Mouse (Mus musculus): ENCODE results near the gene Bicral. TPM values are rescaled to one million over a fixed set of nuclear protein-coding genes. Genes with fewer than 3 reads are reported as not detected.
"Not testable (repeated sequence)": the region's sequence is repeated elsewhere in the genome, so short reads cannot be mapped to it uniquely, and the experiment has no call there.

Bicral gene
- polyA plus RNA-seq, 1 experiment = 1.8 TPM

- TF ChIP-seq GATA1 (IDR thresholded peaks at IDR 0.05; ENCODE audit: borderline replicate concordance, low read length) (no peak), FLI1 (IDR thresholded peaks at IDR 0.05; ENCODE audit: low read length) (no peak)
- Histone ChIP-seq H3K9me3 (no peaks in the 10 kb centered on the region), H3K4me3 (replicated peaks) (peak overlapping the region; percentile 98), H3K4me1 (peaks cover 44% of the 10 kb centered on the region), H3K36me3 (replicated peaks; ENCODE audit: low read length) (peaks cover 26% of the 10 kb centered on the region), H3K27me3 (replicated peaks) (no peaks in the 10 kb centered on the region)
Observed at GRCm38 (mm10) chr17:46772038-46772403, 86.3 kb downstream of the Bicral start.

GRCm38 (mm10) chr17:46771616-46772015 is 86.7 kb downstream of the Bicral start:
- Histone ChIP-seq H3K36me3 (replicated peaks; ENCODE audit: low read length) (peaks cover 26% of the 10 kb centered on the region), H3K27me3 (replicated peaks) (no peaks in the 10 kb centered on the region), H3K4me1 (peaks cover 44% of the 10 kb centered on the region), H3K9me3 (no peaks in the 10 kb centered on the region), H3K4me3 (replicated peaks) (peak overlapping the region; percentile 98)
- no peak for TF ChIP-seq FLI1 (IDR thresholded peaks at IDR 0.05; ENCODE audit: low read length)
- no peak for TF ChIP-seq GATA1 (IDR thresholded peaks at IDR 0.05; ENCODE audit: borderline replicate concordance, low read length)

- Histone ChIP-seq H3K9me3 (no peaks in the 10 kb centered on the region), H3K4me3 (replicated peaks) (no peak overlapping the region), H3K27me3 (replicated peaks) (no peaks in the 10 kb centered on the region), H3K4me1 (peaks cover 45% of the 10 kb centered on the region), H3K36me3 (replicated peaks; ENCODE audit: low read length) (peaks cover 22% of the 10 kb centered on the region)
- TF ChIP-seq GATA1 (IDR thresholded peaks at IDR 0.05; ENCODE audit: borderline replicate concordance, low read length) (no peak), FLI1 (IDR thresholded peaks at IDR 0.05; ENCODE audit: low read length) (no peak)
Observed at GRCm38 (mm10) chr17:46771025-46771424, 87.3 kb downstream of the Bicral start.

DNA sequence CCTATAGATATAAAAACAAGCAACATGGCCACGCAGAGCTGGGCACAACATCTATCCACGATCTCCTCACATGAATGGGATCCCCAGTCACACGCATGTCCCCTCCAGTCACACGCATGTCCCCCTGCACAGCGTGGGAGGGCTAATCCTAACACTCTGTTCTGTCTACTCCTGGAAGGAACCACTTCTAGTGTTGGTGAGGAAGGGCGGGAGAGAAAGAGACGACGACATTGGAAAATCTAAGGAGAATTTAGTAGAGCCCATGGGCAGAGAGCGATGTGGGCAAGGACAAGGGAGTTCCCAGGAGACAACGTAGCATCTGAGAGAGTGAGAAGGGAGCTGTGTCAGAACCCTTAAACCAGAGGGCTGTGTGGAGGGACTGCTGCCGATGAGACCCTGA is 87.7 kb downstream of the Bicral start:
- no peaks in the 10 kb centered on the region for H3K27me3 ChIP-seq (replicated peaks)
- no peaks in the 10 kb centered on the region for H3K9me3 ChIP-seq
- H3K4me1 ChIP-seq = peaks cover 48% of the 10 kb centered on the region
- H3K4me3 ChIP-seq (replicated peaks) = no peak overlapping the region
- TF ChIP-seq GATA1 (IDR thresholded peaks at IDR 0.05; ENCODE audit: borderline replicate concordance, low read length) = no peak
- no peak for TF ChIP-seq FLI1 (IDR thresholded peaks at IDR 0.05; ENCODE audit: low read length)
- H3K36me3 ChIP-seq (replicated peaks; ENCODE audit: low read length) = peaks cover 17% of the 10 kb centered on the region

- Histone ChIP-seq H3K36me3 (replicated peaks; ENCODE audit: low read length) (no peaks in the 10 kb centered on the region), H3K4me1 (peaks cover 27% of the 10 kb centered on the region), H3K27me3 (replicated peaks) (peaks cover 6% of the 10 kb centered on the region), H3K9me3 (no peaks in the 10 kb centered on the region), H3K4me3 (replicated peaks) (no peak overlapping the region)
- TF ChIP-seq FLI1 (IDR thresholded peaks at IDR 0.05; ENCODE audit: low read length) (no peak), GATA1 (IDR thresholded peaks at IDR 0.05; ENCODE audit: borderline replicate concordance, low read length) (no peak)
Observed at GRCm38 (mm10) chr17:46767868-46768267, 90.4 kb downstream of the Bicral start.

DNA sequence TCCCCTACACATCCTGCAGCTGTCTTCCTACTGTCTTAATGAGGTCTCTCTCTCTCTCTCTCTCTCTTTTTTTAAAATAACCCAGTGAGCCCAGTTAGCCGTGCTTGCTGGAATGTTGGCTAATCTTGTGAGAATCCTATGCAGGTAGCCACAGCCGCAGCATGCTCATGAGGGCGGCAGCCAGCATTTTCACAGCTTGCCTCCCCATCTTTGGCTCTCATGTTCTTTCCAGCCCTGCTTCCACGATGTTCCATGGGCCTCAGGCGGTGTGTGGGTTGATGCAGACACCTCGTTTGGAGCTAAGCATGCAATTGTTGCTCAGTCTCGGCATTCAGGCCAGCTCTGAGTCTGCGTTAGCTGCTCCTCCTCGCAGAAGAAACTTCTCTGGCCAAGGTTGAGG is 93.4 kb downstream of the Bicral start:
- not testable (repeated sequence) for H3K27me3 ChIP-seq (replicated peaks); H3K4me3 ChIP-seq (replicated peaks); H3K36me3 ChIP-seq (replicated peaks; ENCODE audit: low read length); H3K9me3 ChIP-seq
- H3K4me1 ChIP-seq = peaks cover 15% of the 10 kb centered on the region

- Histone ChIP-seq H3K36me3 (replicated peaks; ENCODE audit: low read length) (no peaks in the 10 kb centered on the region), H3K4me1 (peaks cover 15% of the 10 kb centered on the region), H3K9me3 (no peaks in the 10 kb centered on the region), H3K27me3 (replicated peaks) (peaks cover 6% of the 10 kb centered on the region), H3K4me3 (replicated peaks) (no peak within 1 kb of the TSS)
- TF ChIP-seq GATA1 (IDR thresholded peaks at IDR 0.05; ENCODE audit: borderline replicate concordance, low read length) (no peak), FLI1 (IDR thresholded peaks at IDR 0.05; ENCODE audit: low read length) (no peak)
Observed at GRCm38 (mm10) chr17:46763544-46763943, 94.7 kb downstream of the Bicral start, which contains the start of gene Ptcra. Gene Ptcra (minus strand): TSS chr17:46763712.

GRCm38 (mm10) chr17:46758753-46759152 is 99.5 kb downstream of the Bicral start:
- peaks cover 6% of the 10 kb centered on the region for H3K27me3 ChIP-seq (replicated peaks)
- H3K36me3 ChIP-seq (replicated peaks; ENCODE audit: low read length) = no peaks in the 10 kb centered on the region
- peak overlapping the region; percentile 56 for H3K4me3 ChIP-seq (replicated peaks)
- peaks cover 8% of the 10 kb centered on the region for H3K9me3 ChIP-seq
- TF ChIP-seq GATA1 (IDR thresholded peaks at IDR 0.05; ENCODE audit: borderline replicate concordance, low read length) (no peak), FLI1 (IDR thresholded peaks at IDR 0.05; ENCODE audit: low read length) (no peak)
- H3K4me1 ChIP-seq = 0 out of 2 replicates have a peak, but pooled peaks cover 3% of the 10 kb centered on the region

DNA sequence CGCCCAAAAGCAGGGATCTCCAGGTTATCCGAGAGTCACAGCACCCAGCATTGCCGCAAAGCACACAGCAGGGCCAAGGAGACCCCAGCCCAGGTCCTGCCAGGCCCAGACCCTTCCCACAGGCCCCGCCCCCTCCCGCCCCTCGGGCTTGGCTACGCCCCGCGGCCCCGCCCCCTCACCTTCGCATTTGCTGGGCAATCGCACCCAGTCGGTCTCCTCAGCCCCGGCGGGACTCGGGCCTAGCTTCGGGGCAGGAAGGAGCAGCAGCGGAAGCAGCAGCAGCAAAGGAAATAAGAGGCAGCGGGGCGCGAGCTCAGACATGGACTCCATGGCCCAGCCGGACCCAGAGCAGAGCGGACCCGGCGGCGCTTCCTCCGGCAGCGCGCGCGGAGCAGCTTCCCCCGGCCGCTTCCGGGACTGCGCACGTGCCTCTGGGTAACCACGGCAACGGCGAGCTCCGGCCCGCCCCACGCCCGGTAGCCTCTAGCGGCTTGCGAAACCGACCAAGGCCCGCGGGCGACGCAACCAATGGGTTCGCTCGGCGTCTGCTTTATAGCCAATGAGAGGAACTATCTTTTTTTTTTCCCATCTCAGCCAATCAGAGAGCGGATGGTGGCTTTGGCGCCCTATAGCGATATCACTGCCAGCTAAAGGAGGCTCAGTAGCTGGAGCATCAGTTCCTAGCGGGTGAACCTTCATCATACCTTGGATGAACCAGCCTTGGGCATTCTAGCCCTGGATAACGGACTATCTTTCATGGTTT is 106.3 kb downstream of the Bicral start, which contains the start of gene Cnpy3:
Gene Cnpy3 (minus strand): TSS at position 421 of the 763 bp plus-strand sequence.
- TF ChIP-seq FLI1 (IDR thresholded peaks at IDR 0.05; ENCODE audit: low read length) = no peak; the same call in 1 of the 2 replicates
- TF ChIP-seq GATA1 (IDR thresholded peaks at IDR 0.05; ENCODE audit: borderline replicate concordance, low read length) = no peak
- peak within 1 kb of the TSS; percentile 96 for H3K4me3 ChIP-seq (replicated peaks)

DNA sequence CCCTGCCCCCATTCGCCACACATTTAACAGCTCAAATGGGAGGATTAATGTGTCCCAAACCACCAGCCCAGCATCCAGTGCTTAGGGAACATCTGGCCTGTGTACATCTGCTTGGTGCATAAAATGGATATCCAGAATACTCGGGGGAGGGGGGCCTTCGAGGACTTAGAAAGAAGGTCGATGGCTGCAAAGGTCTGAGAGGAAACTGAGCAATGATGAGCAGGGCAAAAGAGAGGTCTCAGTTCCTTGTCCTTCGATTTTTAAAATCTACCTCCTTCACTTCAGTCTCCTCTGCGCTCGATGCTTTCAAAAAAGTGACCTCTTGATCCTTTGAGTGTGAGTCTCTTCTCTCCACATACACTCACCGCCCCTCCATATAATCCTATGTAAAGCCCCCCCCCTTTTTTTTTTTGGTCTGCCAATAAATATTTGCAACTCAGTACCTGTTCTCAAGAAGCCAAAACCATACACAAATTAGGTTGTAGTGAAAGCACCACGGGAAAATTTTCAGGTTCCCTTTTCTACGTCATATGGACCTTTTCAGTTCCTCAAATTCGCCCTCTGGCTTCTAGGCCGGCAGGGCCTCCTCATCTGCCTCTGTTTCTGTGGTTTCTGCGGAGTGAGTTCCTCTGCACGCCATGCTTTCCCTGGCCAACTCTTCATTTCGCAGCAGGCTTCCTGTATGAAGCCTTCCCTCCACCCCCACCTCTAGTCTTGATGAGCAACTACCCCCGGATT is 107.1 kb downstream of the Bicral start:
- Histone ChIP-seq H3K4me3 (replicated peaks) (peak overlapping the region; percentile 96), H3K36me3 (replicated peaks; ENCODE audit: low read length) (peaks cover 25% of the 10 kb centered on the region), H3K27me3 (replicated peaks) (no peaks in the 10 kb centered on the region), H3K4me1 (peaks cover 41% of the 10 kb centered on the region), H3K9me3 (peaks cover 8% of the 10 kb centered on the region)
- TF ChIP-seq FLI1 (IDR thresholded peaks at IDR 0.05; ENCODE audit: low read length) (no peak), GATA1 (IDR thresholded peaks at IDR 0.05; ENCODE audit: borderline replicate concordance, low read length) (no peak)

More for the DNA sequence above, 106.3 kb downstream of the Bicral start, which contains the start of gene Cnpy3:
- Histone ChIP-seq H3K36me3 (replicated peaks; ENCODE audit: low read length) (peaks cover 18% of the 10 kb centered on the region), H3K9me3 (peaks cover 8% of the 10 kb centered on the region), H3K4me1 (peaks cover 36% of the 10 kb centered on the region), H3K27me3 (replicated peaks) (peaks cover under 1% of the 10 kb centered on the region)
